Mouse (Mus musculus) lung, postnatal 0 days (tissue): Measurements from ENCODE around the gene Asic2.

Experiments
- CTCF ChIP-seq: IDR thresholded peaks from 2 replicates; pipeline ENCODE4 v1.5.1; 2016; ENCODE audit warnings: antibody characterized with exemption, mild to moderate bottlenecking
- EP300 ChIP-seq: IDR thresholded peaks from 2 replicates; pipeline ENCODE4 v1.6.1; 2016; ENCODE audit warnings: antibody characterized with exemption, mild to moderate bottlenecking, control low read depth

GRCm38 (mm10) chr11:81135141-81135540 lies 833.1 kb downstream of the Asic2 start:
- no peak for TF ChIP-seq CTCF
- no peak for TF ChIP-seq EP300
